Mouse (Mus musculus): ENCODE results near the gene Spin2d.
"Not testable (repeated sequence)": the region's sequence is repeated elsewhere in the genome, so short reads cannot be mapped to it uniquely, and the experiment has no call there.

The Spin2d gene

DNA sequence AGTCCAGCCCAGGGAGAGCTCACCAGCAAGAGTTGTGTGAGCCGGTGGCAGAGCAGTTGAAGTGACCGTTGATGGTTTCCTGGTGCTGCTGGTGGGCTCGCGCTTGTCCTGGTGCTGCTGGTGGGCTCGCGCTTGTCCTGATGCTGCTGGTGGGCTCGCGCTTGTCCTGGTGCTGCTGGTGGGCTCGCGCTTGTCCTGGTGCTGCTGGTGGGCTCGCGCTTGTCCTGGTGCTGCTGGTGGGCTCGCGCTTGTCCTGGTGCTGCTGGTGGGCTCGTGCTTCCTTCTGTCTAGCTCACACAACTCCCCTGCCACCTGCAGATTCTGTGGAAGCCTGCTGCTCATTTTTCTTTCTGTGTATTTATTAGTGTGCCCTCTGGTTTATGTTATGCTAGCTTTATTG is at the start of gene Spin2d:
Spin2d (minus strand) TSS at position 101 of the 400 bp plus-strand sequence.
- DNase-seq (ENCODE audit: low spot score in 2 of 2) = not testable (repeated sequence)

DNA sequence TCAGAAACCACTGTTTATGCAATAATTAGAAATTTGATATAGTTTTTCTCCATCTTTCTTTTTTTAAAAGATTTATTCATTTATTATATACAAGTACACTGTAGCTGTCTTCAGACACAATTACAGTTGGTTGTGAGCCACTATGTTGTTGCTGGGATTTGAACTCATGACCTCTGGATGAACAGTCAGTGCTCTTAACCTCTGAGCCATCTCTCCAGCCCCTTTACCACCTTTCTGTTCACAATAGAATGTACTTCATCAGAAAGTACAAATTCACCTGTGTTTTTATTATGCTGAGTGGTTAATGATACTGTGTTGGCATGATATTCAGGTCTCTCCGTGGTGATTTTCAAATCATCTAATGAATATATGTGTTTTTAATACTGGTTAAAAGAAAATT is 48.6 kb upstream of the Spin2d start:
- no peak for DNase-seq (ENCODE audit: low spot score in 2 of 2)

GRCm38 (mm10) chrX:73213819-73214564 is 37.2 kb upstream of the Spin2d start, which contains the start of gene Xlr4b:
Gene Xlr4b, plus strand, starts transcription at chrX:73214333.
- not testable (repeated sequence) for DNase-seq (ENCODE audit: low spot score in 2 of 2)

DNA sequence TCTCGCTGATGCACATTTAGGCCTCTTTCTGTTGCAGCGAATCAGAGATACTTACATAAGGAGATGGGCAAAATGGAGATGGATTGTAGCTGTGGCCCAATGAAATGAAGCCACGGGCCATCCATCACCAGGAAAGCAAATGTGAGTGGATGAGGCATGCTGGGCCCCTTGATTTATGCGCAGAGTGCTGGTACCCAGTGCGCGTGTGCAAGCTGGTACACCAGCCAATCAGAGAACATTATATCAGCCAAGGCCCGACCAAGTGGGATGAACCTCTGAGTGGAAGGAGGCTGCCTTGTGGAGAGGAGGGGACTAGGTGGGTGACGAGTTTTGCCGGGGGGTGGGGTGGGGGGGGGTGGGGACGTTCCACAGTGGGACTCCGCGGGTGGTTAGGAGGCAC is 15.1 kb upstream of the Spin2d start, which contains the start of gene Xlr3b:
Xlr3b (plus strand) TSS at position 274 of the 400 bp plus-strand sequence.
- DNase-seq (ENCODE audit: low spot score in 2 of 2) = not testable (repeated sequence)

DNA sequence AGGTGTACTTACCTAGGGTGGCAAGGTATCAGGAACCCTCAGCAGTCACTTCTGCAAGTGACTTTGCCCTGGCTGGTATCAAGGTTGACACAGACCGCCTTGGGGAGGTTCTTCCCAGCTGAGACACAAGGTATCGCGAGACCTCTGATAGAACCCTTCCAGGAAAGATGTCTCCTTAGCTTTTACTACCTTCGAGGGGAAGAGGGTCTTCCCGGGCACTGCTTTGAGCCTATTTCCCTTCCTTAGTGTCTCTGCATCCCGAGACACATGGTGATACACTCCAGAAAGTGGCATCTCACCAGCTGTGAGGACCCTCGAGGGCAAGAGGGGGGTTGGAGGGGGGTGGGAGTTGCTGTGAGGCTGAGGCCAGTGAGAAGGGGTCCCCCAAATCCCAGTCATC is 27.4 kb downstream of the Spin2d start, which contains the start of gene DXBay18:
DXBay18 (minus strand) TSS at position 101 of the 400 bp plus-strand sequence.
- DNase-seq (ENCODE audit: low spot score in 2 of 2) = not testable (repeated sequence)

- not testable (repeated sequence) for DNase-seq (ENCODE audit: low spot score in 2 of 2)
Measured at GRCm38 (mm10) chrX:73148496-73148895, 28.3 kb downstream of the Spin2d start, which contains the start of gene Xlr5b. Gene Xlr5b, plus strand, starts transcription at chrX:73148796.

GRCm38 (mm10) chrX:73143218-73143618 is 33.6 kb downstream of the Spin2d start:
- DNase-seq (ENCODE audit: low spot score in 2 of 2) = not testable (repeated sequence)

Data from spleen, postnatal 10 days (tissue).